Mouse (Mus musculus) frontal cortex, adult (tissue): ENCODE measurements at regions not wholly inside any gene's neighbourhood (a gene's known extent, or its start where the extent isn't known, plus 50 kb on each side); places are given as distances from the start of the nearest gene placed in this dataset.
"Not testable (repeated sequence)": the region's sequence is repeated elsewhere in the genome, so short reads cannot be mapped to it uniquely, and the experiment has no call there.

Experiments
- ATAC-seq: cut with Nextera tagmentation; 2 replicates; pipeline ENCODE4 v1.9.2; 2017; ENCODE audit warnings: mild to moderate bottlenecking, moderate library complexity, mixed read lengths; ENCODE audit not compliant: low TSS enrichment

DNA sequence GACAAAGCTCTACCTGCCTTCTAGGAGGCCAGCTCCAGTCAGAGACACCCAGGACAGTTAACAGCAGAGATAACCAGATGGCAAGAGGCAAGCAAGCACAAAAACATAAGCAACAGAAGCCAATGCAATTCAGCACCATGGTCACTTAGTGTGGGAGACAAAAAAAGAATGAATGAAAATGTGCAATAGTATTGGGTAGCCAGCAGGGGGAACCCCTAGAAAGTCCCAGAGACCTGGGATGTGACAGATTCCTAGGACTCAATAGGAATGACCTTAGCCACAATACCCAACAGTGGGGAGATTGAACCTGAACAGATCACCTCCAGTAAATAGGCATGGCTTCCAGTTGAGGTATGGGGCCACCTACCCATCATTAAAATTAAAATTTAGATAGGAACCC lies 409.0 kb upstream of the St6gal2 start:
- ATAC-seq: no peak

DNA sequence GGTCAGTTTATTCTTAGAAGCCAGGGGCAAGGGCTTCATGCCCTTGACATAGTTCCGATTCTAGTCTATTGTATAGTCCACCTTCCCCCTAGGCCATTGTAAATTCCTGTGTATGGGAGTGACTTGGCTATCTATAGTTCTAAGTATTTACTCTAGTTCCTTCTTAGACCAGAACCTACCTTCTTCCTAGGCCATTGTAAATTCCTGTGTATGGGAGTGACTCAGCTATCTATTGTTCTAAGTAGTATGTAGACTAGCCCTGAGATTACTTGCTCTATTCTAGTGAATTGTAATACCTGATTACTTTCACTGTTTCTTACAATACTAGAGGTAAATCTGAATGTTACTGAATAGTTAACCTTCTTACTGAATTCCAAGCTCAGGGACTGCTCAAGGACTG lies 405.0 kb upstream of the St6gal2 start:
- not testable (repeated sequence) for ATAC-seq

GRCm38 (mm10) chr17:55068420-55068819 lies 376.8 kb upstream of the St6gal2 start:
- ATAC-seq: peak; percentile 85

DNA sequence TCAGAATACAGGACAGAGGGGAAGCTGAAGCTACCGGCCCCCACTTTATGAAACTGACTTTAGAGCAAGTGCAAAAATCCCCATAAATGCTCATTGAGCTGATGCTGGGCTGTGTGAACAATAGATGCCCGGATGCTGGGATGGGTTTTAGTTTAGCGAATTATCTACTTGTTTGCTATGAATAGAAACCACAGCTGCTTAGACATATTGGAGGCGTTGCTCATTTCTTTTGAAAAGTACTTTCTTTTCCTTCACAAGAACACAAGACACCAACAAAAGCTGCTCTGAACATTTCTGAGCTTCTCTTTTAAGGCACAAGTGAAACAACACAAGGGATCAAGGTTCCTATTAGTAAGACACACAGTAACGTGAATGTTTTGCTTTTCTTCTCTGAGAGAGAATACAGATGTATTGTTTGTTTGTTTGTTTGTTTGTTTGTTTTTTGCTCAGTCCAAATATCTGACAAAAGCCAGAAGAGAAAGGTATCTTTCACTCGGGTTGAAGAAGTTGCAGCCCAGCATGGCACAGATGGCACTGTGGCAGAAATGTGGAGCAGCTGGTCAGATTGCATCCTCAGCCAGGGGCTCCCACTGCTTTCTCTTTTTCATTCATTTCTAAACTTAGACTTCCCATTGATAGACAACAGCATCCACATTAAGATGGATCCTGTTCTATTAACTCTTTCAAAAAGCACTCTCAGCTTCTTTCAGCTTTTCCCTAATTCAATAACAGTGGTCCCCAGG lies 361.7 kb upstream of the St6gal2 start:
- ATAC-seq: peak; percentile 83

- ATAC-seq: no peak
Observed at GRCm38 (mm10) chr17:55090661-55091252, 354.4 kb upstream of the St6gal2 start.

DNA sequence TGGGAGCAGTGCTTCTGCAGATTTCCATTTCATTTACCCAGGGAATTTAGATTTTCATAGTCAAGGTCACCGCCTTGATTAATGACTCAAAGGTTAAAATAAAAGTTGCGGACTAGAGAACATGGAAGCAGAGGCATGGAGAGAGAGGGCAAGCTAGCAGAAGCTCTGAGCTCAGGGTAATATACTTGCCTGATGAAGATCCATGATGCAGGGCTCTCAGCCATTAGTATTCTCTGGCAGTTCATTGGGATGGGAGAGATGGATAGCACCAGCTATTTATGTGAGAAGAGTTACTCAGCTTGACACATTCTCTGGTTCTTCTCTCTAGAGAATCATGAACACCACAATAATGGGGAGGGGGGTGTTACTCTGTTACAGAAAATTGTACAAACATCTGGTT lies 341.7 kb upstream of the St6gal2 start:
- no peak for ATAC-seq

GRCm38 (mm10) chr17:55124846-55125245 lies 320.3 kb upstream of the St6gal2 start:
- no peak for ATAC-seq

GRCm38 (mm10) chr17:55130100-55130499 lies 315.1 kb upstream of the St6gal2 start:
- not testable (repeated sequence) for ATAC-seq
